Mouse (Mus musculus) liver, postnatal 0 days (tissue): ENCODE results near the gene Cdc26.

Experiments used
- CTCF ChIP-seq: sonication (generic); IDR thresholded peaks from 2 replicates; pipeline ENCODE4 v1.5.1; 2016; ENCODE audit warnings: antibody characterized with exemption, low read depth
- EP300 ChIP-seq: IDR thresholded peaks from 2 replicates; pipeline ENCODE4 v1.6.1; 2016; ENCODE audit warnings: antibody characterized with exemption, low read depth, mild to moderate bottlenecking

GRCm38 (mm10) chr4:62385439-62385838, 23.0 kb downstream of the Cdc26 start:
- no peak for TF ChIP-seq CTCF
- no peak for TF ChIP-seq EP300
